Mouse (Mus musculus) cerebellum, adult 11-12 months (tissue): ENCODE measurements around the gene Mmp9.

Experiments
- DNase-seq: peaks from one replicate; pipeline ENCODE4 v3.0.0; 2022

Mmp9 gene

DNA sequence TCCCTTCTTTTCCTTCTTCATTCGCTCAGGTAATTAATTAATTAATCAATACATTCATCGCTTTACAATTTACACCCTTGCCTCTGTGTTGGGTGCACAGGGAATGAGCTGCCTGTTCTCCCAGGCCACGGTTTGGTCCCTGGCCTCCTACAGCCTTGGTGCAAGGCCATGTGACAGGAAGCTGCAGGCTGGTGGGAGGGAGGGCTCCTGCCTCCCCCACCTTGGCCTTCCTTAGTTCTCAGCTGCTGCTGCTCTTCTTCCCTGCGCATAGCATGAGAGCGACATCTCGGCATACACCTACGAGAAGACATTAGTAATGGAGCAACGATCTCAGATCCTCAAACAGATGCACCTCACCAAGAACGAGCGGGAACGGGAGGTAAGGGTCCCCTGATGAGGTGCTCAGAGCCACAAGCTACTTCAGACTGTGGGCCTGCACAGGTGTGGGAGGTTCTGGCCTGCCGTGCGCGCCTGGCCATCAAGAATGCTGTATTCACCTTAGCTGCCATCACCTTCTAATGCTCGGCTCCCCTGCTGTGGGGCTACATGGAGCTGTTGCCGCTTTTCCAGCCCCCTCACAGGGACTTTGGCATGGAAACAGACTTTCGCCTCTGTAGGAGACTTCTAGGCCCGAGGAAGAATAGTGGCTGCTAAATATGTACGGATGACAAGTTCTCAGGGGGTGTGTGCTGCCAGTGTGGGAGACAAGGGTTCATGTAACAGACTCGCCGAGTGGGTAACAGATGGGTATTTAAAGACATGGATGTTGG is 54.3 kb downstream of the Mmp9 start:
- peak; percentile 60 for DNase-seq

GRCm38 (mm10) chr2:164995976-164996375 is 55.4 kb downstream of the Mmp9 start:
- DNase-seq, result peak; percentile 56

GRCm38 (mm10) chr2:164996848-164997720 is 56.5 kb downstream of the Mmp9 start:
- DNase-seq, result peak; percentile 44

- peak; percentile 57 for DNase-seq
Measured at GRCm38 (mm10) chr2:164997721-164998428, 57.3 kb downstream of the Mmp9 start.

DNA sequence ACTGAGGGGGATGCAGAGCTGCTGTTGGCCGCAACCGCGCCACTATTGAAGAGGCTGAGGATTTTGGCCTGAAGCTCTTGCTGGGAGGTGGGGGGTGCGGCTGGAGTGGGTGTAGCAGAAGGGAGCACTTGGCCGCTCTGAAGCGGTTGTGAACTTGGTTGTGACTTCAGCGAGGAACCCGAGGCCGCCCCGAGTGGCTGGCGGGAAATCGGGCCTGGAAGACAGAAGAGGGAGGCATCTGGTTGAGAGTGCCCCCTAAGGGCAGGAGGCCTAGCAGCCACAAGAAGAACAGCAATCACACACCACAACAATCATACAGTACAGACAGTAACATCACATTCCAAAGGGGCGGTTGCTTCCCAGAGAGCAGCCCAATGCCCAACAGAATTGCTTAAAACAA is 61.4 kb downstream of the Mmp9 start:
- peak; percentile 36 for DNase-seq

DNA sequence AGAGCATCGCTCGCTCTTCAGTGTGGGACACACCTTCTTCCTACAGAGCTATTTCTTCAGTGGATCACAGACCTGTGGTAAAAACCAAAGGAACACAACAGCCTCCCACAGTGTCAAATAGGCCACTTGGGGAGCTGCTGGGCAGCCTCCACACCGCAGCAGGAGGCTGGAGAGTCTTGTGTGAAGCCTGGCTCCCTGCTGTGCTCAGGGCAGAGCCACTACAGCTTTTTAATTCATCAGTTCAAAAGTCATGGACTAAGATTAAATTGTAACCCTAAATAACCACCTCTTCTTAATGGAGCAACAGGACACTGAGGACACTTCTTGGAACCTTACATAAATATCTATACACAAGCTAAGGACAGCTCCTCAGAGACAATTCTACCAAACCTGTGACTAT is 62.5 kb downstream of the Mmp9 start:
- peak; percentile 27 for DNase-seq

DNA sequence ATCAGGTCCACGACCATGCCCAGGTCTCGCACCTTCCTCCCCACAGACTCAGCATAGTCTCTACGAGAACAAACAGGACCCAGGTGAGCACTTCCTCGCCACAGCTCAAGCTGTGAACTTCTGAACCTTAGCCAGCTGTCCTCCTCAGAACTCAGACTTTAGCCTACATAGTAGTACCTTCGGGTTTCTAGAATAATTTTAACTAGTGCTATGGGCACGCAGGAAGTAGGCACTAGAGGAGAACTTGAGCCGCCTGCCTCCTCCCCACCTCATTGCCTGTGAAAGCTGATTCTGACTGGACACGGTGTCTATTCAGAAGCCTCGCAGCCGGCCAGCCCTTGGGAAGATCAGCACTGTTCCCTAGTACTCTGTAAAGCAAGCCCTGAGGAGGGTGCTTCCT is 63.7 kb downstream of the Mmp9 start:
- DNase-seq, result no peak
